Mouse (Mus musculus): Measurements from ENCODE around the gene Olfr309.
"Not testable (repeated sequence)": the region's sequence is repeated elsewhere in the genome, so short reads cannot be mapped to it uniquely, and the experiment has no call there.

DNA sequence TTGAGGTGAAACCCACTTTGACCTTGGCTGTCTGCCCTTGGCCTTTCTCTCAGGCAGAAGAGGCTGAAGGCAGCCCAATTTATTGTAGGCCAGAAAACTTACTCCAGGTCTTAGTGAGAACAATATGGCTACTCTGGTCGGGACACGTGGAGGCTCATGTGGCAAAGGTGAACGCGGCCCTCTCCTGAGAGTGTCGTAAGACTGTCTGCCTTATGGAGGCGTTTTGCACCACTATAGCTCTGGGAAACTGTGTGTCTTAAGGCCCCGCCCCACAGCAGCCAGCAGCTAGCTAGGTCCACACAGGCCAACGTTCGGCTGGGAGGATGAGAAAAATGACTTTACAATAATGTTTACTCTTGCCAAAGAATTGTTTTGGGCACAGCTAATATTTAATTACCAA, 32.8 kb upstream of the Olfr309 start:
- TF ChIP-seq CTCF, POLR2A (IDR thresholded peaks at IDR 0.05; ENCODE audit: extremely low read depth, insufficient read depth, low read length): not testable (repeated sequence)

Data from cortical plate, adult 2 months (tissue).